Mouse (Mus musculus) layer of hippocampus, adult 18-20 months (tissue): Measurements from ENCODE around the gene Traf4. TPM values are rescaled to one million over a fixed set of nuclear protein-coding genes. Genes with fewer than 3 reads are reported as not detected.
"Not testable (repeated sequence)": the region's sequence is repeated elsewhere in the genome, so short reads cannot be mapped to it uniquely, and the experiment has no call there.

Source experiments
- DNase-seq, 2 experiments: peaks; one replicate each; pipeline ENCODE4 v3.0.0; 2022; ENCODE audit warnings: low spot score in 2 of 2
- long read RNA-seq: library from polyadenylated mRNA; stranded (forward); transcript quantifications from one replicate; pipeline ENCODE4 v2.0.0, GENCODE M21; 2021
- total RNA-seq, 2 experiments: library from RNA; stranded (reverse); gene quantifications; 2 replicates each; pipeline ENCODE4 v1.2.3; 2021

The Traf4 gene
- 1 to 10 TPM; 8.3 to 9.8 TPM for total RNA-seq
- long read RNA-seq, partial matches to known transcripts, result 0 of 5 reads
- long read RNA-seq, other reads (novel, unspliced or antisense), result 3 of 5 reads

DNA sequence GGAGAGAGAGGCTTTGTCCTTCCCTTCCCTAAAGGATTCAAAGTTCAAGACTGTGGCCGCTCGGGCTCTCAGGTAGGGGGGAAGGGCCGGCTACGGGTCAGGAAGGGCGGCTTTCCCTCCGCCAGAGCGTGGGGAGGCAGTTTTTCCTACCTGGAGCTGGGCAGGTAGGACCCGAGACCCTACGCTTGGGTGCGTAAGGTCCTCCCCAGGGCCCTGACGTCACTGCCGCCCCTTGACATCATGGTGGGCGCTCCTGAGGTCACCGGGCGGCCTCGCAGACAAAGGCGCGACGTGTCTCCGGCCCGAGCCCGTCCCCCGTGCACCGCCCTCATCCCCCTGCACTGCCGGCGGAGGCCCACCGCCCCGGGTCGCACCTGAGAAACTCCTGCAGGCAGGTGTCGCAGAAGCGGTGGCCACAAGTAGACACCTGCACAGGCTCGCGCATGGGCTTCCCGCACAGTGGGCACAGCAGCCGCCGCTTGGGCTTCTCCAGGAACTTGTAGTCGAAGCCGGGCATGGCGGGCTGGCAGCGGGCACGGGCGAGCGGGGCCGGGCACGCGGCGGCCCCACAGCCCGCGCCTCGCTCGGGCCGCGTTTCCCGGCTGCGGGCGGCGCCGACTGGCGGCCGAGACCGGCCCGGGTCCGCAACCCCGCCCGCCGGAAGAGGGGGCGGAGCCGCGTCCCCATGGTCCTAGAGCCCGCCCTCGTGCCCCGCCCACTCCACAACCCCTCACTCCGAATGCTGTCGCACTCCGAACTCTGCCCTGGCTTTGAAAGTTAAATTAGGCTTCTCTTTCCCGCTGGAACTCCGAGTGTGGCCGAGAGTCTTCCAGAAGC, at the start of gene Traf4:
Traf4 (minus strand) TSS at position 666 of the 837 bp plus-strand sequence.
- DNase-seq, result peak; percentile 56 to 70

DNA sequence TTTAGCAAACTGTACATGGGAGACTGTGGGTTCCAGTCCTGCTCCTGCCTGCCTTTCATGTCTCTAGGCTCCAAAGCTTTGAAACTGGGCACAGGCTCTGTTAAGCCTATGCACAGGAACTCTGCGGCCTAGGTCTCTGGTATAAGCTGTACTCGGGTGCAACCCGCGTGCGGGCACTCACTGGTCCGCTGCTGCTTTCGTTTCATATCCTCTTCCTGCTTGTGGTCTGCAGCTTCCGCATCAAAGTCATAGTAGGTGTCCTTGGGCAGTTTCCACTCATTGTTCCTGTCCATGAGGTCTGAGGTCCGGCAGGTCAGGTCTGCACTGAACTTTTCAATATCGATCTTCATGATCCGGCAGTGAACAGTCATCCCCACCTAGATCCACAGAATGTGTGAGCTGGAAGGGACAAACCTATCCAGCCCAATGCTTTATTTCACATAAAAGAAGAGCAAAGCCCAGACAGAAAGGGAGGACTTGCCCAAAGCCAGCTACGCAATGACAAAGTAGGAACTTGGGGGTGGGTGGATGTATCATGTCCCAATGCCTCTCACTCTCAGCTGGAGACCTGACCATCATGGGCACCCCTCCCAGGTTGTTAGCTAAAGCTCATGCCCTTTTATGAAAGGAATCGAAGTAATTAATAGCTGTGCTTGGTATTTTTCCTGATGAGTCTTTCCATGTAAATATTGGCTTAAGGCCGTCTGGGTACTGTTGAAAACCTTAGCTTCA, 47.9 kb upstream of the Traf4 start:
- no peak for DNase-seq

DNA sequence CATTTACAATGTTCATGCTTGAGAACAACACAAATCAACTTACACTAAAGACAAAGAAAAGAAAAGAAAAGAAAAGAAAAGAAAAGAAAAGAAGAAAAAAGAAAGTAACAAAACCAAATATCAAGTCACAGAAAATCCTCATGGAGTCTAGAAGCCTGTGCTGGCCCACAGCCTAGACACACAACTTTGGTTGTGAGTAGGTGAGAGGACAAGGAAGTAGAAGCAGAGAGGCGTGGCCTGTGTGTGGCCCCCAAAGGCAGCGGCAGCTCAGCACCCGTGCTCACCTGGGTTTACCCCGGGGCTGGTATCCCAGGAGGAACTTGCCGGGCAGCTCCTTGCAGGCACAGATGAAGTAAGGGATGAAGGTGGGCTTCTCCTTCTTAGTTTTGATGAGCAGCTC, 46.1 kb upstream of the Traf4 start:
- DNase-seq, result no peak

DNA sequence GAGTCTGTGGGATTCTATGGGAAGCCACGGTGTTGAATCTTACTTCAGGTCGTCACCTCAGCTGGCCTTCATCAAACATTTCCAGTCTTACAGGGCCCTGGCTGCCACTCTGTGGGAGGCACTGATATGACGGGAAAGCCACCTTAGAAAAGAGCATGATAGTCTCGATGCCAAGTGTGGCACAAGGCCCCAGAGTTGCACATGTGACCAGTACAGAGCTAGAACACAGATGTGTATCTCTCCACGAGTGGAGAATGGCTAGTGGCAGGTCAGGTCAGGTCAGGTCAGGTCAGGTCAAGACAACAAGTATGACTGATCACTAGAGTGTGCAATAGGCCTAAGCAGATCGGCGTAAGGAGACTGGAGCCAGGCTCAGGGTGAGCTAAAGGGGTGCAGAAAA, 45.2 kb upstream of the Traf4 start:
- DNase-seq, result no peak

DNA sequence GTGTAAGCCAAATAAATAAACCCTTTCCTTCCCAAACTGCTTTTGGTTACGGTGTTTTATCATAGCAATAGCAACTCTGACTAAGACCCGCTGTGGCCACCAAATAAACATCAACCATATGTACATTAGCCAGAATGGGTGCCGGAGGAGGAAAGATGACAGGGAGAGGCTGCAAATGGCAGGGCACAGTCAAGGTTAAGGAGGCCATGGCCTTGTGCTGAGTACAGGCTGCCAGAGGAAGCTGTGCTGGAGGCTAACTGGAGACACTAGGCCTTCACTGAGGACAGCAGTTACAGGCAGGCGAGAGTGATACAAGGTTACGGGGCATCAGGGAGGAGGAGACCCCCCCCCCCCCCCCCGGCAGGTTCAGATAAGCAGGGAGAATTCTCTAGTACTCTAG, 44.5 kb upstream of the Traf4 start:
- DNase-seq, result no peak

DNA sequence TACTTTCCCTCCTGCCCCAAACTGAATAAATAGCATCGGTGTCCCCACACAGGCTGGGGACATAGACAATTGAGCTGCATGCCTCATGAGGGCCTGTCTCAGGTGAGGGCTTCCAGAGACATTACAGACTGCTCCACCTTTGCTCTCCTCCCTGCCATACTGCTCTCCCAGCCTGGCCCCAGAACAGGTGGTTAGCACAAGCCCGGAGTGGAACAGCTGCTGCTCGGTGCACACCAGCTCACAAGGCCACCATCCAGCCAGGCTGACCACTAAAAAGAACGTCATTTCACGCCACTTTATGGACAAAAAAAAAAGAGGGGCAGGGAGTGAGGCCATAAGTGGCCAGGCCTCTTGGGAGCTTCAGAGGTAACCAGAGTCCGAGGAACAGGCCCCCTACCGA, 41.8 kb upstream of the Traf4 start:
- DNase-seq, result no peak

DNA sequence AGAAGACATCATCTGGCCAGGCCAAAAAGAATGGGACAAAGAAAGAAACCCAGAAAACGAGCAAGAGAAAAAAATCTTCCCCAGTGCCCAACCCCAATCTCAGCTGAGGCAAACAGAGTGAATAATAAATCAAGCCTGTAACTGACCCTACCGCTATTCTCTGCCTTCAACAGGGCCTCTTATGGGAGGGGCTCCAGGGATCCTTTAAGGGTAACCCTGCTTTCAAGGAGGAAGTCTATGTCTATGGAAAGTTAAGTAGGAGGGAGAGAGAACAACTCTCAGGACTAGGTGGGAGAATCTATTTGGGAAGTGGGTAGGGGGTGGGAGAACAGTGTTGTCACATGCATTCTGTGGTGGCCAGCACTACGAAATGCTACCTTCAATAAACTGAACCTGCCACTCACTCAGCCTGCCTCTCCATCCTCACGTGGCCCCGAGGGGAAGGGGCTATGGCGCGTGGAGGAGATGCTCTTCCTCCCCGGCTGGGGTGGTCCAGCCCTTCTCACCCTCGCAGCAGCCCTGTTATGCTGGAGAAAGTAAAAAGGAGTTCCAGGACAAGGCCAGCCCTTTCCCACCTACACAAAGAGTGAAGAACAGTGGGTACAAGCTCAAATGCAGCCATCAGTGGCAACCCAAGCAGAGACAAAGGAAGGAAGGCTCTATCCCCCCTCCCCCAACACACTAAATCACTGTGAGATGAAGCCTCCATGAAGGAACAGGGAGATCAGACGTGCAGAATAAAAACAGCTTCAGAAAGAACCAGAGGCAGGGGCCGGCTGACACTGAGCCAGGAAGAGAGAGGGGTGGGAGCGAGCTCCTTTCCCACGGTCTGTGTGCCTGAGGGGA, 40.2 kb upstream of the Traf4 start:
- DNase-seq, result peak in 1 of 2 experiments; percentile 39

DNA sequence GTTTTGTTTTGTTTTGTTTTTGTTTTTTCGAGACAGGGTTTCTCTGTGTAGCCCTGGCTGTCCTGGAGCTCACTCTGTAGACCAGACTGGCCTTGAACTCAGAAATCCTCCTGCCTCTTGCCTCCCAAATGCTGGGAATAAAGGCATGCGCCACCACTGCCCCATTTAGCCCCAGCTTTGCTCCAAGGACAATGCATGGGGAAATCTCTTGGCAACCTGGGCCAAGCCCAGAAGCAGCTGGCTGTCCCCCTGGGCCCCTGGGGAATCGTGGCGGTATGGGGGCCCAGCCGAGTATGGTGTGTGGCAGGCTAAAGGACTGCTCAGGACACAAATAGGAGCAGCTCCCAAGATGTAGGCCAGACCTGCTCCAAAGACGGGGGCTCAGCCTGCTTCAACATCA, 38.9 kb upstream of the Traf4 start:
- DNase-seq, result no peak

DNA sequence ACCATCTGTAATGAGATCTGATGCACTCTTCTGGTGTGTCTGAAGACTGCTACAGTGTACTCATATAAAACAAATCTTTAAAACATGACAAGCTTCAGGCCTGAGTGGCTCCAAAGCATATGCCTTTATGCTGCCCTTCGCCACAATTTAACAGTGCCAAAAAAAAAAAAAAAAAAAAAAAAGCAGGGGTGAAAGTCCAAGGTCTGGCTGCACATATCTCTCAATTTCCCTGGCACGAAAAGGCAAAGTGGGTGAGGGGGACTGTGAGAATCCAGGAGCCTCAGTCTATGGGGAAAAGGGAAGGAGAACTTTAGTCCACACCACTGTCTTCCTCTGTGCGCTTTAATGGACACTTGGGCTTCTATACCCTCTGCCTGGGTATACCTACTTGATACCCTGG, 37.0 kb upstream of the Traf4 start:
- no peak for DNase-seq

DNA sequence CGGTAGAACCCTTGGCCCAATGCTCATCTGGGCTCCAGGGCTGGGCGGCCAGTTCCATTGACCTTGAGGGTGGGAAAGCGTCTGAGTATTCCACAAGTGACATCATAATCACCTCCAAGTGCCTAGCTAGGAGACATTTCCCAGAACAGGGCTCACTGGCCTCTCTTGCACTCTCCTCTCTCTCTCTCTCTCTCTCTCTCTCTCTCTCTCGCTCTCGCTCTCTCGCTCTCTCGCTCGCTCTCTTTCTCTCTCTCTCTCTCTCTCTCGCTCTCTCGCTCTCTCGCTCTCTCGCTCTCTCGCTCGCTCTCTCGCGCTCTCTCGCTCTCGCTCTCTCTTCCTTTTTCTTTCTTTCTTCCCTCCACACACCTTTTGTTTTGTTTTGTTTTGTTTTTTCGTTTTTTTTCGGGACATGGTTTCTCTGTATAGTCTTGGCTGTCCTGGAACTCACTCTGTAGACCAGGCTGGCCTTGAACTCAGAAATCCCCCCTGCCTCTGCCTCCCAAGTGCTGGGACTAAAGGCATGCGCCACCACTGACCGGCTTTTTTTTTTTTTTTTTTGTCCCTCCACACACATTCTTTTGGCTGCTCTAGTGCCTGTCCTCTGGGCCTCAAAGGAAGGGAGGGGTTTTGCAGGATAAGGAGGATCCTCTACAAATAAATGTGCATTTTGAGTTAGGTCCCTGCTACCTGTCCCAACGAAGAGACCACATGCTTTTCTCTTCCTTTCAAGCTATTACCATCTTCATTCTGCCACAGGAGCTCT, 29.9 kb upstream of the Traf4 start:
- DNase-seq, result no peak

DNA sequence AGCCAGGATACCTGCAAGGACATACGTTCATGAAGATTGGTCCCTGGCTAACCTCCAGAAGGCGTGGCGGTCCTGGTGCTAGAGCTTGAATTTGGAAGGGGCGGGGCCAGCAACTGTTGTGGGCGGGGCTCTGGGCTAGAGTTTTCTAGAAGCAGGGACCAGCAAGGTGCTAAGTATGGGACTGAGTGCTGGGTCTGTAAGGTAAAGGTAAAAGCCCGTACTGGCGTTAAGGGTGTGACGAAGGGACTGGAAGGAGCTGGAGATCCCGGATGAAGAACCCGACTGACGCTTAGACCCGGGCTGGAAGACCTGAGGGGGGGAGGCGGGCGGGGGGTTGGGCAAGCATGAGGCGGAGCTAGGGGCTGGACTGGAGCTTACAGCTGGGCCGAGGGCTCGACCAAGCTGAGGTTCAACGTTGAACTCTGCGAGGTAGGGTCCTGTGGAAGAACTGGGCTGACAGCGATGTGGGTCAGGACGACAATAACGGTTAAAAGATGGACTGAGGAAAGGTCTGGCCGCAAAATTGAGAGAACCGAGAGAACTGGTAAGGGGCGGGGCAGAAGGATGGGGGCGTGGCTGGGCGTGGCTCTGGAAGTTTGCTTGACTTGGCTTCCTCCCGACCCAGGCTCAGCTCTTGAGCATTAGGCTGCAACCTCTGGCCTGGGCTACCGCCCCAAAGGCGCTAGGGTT, 29.2 kb upstream of the Traf4 start:
- no peak for DNase-seq

DNA sequence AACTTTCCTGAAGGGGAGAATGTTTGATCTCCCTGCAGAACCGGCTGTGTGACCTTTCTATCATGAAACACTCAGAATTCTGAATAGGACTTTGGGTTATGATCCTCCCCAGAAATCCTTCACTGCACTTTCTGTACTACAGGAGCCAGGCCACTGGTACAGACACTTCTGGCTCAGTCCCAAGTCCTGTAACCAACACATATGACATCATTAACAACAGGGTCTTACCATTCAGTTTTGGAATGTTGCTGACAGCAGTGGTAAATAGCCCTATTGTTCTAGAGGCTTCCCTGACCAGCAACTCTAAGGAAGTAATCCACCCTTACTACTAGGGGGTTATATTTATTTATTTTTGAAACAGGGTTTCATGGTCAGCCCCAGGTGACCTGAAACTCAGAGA, 27.7 kb upstream of the Traf4 start, which contains the start of gene Proca1:
Proca1 (plus strand) TSS at position 280 of the 400 bp plus-strand sequence.
- no peak for DNase-seq

DNA sequence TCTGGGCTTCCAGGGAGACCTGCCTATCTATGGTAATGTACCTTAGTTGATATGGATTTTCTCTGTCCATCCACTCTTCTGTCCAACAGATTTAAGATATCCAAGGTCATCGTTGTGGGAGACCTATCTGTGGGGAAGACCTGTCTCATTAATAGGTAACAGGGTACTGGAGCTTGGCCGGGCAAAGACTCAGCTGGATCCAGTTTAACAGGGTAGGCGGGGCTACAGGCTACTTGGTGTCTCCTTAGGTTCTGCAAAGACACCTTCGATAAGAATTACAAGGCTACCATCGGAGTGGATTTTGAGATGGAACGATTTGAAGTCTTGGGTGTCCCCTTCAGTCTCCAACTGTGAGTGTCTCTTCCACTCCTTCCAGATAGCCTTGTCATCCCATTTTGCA, 24.7 kb upstream of the Traf4 start:
- no peak for DNase-seq

DNA sequence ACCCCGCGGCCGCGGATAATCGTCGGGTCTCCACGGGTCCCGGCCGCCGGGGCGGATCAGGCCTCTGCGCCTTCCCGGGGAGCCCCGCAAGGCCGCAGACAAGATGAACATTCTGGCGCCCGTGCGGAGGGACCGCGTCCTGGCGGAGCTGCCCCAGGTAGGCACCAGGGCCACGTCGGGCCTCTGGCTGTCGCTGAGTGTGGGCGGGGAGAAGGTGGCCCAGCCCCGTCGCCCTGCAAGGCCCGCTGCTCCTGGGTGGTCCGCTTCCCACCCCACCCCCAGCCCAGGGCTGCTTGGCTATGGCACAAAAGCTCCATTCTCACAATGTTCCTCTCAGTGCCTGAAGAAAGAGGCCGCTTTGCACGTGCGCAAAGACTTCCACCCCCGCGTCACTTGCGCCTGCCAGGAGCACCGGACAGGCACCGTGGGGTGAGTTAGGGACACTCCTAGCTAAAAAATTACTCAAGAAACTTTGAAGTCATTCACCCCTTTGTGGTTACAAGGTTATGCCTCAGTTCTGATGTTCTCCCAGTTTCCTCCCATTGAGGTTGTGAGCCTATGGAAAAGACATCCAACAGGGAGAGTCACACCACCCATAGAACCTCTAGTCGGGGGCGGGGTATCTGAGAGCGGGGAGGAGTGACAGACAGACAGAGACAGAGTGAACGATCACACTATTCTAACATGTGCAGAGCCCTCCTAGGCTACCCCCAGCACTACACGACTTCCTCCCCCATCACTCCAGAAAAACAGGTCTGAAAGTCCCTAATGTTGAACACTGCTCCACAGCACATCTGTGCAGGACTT, 24.0 kb upstream of the Traf4 start:
- DNase-seq, result peak; percentile 39 to 63

DNA sequence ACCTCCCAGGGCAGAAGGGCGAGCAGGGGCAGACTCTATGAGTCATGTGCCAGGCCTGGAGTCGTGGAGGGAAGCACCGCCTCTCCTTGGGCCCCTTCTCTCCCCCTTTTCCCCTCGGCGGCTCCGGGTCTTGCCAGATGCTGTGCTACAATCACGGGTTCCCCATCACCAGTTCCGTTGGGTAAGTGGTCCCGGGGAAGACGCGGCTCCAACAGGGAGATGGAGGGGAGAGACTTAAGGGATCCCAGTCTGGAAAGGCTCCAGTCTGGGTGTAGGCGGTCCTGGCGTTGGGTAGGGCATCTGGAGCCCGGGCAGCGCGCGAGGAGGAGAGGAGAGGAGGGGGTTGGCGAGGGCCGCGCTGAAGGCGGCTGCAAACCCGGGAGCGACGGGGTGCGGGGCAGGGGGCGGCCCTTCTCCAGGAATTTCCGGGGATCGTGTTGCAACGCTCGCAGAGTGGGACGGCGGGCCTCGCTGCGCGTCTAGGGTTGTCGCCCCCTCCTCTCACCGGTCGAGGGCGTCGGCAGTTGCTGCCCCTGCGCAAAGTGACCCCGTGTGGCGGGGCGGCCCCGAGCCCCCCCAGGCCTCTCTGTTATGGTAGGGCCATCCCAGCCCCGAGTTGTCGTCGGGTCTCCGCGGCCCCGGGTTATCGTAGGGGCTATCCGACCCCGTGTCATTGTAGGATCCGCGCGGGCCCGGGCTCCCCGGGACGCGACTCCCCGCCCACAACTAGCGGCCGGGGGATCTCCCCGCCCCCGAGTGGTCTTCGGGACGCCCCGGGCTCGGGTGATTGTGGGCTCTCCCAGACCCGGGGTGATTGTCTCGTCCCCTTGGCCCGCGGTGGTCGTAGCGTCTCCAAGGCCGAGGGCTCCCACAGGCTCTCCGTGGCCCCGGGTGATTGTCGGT, 23.2 kb upstream of the Traf4 start, which contains the start of gene Rab34:
Rab34 (plus strand) TSS at position 100 of the 903 bp plus-strand sequence.
- DNase-seq, result peak; percentile 58 to 79

DNA sequence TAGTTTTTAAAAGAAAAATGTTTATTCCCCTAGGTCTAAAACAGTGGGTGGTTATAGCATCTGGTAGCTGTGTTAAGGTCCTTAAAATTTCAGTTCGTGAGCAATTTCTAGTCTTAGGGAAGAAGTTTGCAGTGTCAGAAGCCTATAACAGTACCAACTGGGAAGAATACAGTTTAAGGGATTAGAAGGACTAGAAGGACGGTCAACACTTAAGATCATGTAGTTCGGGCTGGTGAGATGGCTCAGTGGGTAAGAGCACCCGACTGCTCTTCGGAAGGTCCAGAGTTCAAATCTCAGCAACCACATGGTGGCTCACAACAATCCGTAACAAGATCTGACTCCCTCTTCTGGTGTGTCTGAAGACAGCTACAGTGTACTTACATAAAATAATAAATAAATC, 19.3 kb upstream of the Traf4 start:
- DNase-seq, result not testable (repeated sequence)

DNA sequence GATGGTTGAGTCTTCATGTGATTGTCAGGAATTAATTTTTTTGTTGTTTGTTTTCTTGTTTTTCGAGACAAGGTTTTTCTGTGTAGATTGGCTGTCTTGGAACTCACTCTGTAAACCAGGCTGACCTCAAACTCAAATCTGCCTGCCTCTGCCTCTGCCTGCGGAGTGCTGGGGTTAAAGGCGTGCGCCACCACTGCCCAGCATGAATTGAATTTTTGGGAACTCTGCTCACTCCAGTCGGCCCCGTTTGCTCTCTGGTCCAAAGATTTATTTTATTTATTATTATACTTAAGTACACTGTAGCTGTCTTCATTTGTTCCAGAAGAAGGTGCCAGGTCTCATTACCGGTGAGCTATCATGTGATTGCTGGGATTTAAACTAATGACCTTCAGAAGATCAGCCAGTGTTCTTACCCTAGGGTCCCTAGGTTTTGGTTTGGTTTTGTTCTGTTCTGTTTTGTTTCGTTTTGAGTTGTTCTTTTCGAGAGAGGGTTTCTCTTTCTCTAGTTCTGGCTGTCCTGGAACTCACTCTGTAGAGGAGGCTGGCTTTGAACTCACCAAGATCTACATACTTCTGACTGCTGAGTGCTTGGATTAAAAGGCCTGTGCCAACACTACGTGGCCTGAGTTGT, 18.6 kb upstream of the Traf4 start:
- no peak for DNase-seq
